Mouse (Mus musculus) layer of hippocampus, adult 18-20 months (tissue): ENCODE data around the gene Diaph3. TPM values are rescaled to one million over a fixed set of nuclear protein-coding genes. Genes with fewer than 3 reads are reported as not detected.
A peak's percentile ranks its signal among the peaks of the same experiment; 100 is the strongest.
"Not testable (repeated sequence)": the region's sequence is repeated elsewhere in the genome, so short reads cannot be mapped to it uniquely, and the experiment has no call there.

ENCODE experiments used
- DNase-seq, 2 experiments: peaks; one replicate each; pipeline ENCODE4 v3.0.0; 2022; ENCODE audit warnings: low spot score in 2 of 2
- total RNA-seq, 2 experiments: library from RNA; stranded (reverse); gene quantifications; 2 replicates each; pipeline ENCODE4 v1.2.3; 2021

The Diaph3 gene
- total RNA-seq, 2 experiments from 2014 or later: 4.8 to 5.1 TPM

GRCm38 (mm10) chr14:87084906-87085305 is 56.1 kb downstream of the Diaph3 start:
- DNase-seq: not testable (repeated sequence)

- no peak for DNase-seq
Observed at GRCm38 (mm10) chr14:87083911-87084310, 57.1 kb downstream of the Diaph3 start.

DNA sequence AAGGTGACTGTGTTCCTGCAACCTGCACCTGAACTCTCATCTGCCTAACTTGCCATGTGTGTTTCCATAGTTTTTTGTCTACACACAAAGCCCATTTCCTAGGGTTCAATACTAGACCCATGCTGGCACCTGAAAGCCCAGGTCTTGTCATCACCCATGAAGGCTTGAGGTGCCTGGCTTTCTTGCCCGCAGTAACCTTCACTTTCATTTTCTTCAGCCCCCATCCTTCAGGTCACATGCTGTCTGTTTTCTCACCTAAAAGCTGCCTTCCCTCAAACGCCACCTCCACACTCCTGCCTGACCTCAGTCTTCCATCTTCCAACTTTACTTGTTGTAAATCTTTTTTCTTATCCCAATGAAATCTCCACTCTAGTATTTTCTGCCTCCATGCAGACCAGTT is 61.3 kb downstream of the Diaph3 start:
- DNase-seq: no peak

GRCm38 (mm10) chr14:87075021-87075531 is 66.0 kb downstream of the Diaph3 start:
- DNase-seq: no peak

DNA sequence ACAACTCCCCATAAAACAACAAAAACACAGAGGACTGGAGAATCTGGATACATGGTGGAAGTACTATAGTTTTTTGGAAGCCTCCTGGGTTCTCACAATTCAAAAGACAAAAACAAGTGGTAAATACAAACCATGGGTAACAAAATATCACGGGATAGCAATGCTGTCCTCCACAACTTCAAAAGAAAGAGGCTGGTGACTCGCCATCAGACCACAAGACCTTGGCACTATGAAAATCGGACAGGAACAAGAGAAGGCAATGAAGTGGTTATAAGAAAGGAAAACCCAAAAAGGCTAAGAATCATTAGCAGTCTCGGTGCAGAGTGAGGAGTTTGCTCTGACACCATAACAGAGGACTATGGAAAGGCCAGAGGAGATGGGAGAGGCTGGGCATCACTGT is 76.8 kb downstream of the Diaph3 start:
- DNase-seq: no peak

DNA sequence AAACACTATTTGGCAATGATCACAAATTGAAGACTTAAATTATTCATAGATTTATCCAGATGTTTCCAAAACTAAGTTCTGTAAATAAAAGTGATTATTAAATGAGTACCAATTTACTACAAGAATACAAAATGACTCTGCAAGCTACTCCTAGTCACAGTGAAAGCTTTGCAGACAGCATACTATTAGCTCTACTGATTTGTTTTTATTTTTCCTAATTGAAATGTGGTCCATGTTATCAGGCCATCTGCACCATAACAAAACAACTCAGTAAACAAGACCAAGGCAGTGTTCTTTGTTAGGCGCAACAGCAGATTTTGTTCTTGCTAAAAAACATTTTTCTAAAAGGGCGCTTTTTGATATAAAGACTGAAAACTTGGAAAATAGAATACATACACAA is 84.9 kb downstream of the Diaph3 start:
- DNase-seq: no peak

- no peak for DNase-seq
Observed at GRCm38 (mm10) chr14:87051187-87051586, 89.8 kb downstream of the Diaph3 start.

DNA sequence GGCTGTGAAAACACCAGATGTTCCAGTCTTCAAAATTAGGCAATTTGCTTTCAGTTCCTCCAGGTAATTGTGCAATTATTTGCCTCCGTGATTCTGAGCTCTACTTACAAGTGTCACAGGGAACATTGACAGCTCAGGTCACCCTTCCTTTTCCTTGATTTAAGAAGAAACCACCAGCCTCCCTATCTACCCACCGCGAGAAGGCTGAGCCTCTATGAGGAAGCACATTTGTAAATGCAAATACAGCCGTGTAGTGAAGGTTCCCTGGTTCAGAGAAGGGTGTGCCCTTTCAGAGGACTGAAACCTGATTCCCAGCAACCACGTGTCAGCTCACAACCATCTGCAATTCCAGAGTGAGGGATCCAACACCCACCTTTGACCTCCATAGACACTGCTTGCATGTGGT is 96.6 kb downstream of the Diaph3 start:
- no peak for DNase-seq

- no peak for DNase-seq
Observed at GRCm38 (mm10) chr14:87020240-87020639, 120.8 kb downstream of the Diaph3 start.

- no peak for DNase-seq
Observed at GRCm38 (mm10) chr14:87019687-87020086, 121.3 kb downstream of the Diaph3 start.

DNA sequence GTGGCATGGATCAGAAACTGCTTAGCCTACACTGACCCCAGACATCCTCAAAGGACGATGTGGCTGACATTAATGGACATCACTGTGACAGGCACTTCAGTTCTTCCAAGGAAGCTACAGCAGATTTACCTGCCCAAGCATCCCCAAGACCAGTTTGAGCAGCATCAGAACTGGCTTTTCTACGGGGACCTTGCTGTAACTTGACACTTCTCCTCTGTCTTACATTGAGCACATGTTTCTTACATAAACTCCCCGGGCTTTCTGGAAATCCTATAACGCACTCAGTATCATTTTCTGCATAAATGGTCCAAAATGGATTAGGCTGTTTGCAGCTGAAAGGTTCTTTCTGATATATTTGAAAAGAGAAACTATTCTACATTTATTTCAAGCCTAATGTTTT is 143.7 kb downstream of the Diaph3 start:
- DNase-seq: no peak

DNA sequence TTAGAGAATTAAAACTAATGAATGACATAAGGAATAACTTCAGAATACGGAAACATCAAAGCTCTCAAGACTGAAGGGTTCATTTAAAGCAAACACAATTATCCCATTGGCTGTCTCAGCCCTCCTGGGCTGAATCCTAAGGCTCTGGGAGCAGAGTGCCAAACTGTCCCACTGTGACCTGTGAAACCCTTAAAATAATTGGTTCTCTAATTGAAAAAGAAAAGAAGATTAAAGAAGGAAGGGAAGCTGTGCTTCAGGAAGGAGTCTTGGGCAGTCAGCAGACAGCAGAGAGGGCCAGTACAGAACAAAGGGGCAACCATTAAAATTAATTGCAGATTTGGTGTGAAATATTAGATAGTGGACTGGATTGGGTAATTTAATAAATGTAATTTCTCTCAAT is 189.9 kb downstream of the Diaph3 start:
- no peak for DNase-seq

DNA sequence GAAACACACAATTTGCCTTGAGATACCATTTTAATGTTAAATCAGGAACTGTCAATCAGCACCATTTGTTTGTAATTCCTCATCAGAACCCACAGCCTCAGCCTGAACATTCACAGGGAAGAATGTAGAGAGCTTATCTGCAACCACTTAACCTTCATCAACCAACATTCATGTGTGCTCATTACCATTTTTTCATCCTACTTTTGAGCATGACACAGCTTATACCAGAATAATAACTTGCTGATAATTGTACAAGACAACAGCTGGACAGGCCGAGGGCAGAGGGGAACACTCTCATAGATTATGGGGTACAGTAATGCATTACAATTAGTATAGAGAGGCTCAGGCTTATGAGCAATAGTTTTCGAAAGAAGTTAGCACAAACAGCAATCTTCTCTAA is 203.1 kb downstream of the Diaph3 start:
- no peak for DNase-seq

DNA sequence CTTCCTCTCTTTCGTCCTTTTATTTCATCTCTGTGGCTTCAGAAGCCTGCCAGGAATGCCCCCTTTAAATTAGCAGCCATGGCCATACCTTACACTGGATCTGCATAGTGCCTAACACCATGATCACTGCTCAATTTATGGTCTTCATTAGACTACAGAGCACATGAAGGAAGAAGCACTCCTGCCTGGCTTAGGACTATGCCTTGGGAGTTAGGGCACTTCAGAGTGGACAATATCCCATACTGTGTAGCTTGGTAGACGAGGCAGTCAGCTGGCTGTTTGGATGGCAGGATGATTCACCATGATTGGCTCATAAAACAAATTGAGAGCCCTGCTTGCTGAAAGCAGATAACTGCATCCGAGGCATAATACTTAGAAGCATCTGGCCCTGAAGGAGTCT is 204.6 kb downstream of the Diaph3 start:
- peak in 1 of 2 experiments; percentile 15 for DNase-seq

DNA sequence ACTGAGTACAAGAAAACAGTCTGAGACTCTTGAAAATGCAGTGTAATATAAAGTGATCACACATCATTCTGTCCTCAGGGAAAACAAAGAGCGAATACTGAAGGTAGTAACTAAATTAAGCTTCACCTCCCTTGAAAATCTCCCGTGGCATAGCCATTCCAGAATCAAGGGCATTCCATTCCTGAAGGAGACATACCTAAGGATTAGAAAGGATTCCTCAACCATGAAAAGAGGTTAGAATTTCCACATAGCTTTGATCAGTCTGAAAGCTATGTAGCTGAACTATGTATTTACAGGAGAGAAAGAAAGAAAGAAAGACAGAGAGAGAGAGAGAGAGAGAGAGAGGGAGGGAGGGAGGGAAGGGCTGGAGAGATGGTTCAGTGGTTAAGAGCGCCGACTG is 210.3 kb downstream of the Diaph3 start:
- DNase-seq: no peak

DNA sequence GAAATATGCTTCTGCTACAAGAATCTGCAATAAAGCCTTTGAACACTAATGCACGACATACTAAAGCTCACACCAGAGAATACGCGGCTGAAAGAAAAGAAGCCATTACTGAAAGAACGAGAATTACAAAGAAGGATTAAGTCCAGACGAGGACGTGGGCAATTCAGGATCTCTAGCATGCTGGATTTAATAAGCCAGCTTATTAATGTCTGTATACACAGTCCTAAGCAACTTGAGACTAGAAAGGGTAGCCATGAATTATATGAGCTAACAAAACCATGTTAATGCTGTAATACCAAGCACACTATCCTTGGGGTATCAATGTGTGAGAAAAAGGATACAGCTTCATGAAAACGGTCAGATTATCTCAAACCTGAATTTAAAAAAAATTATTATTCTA is 214.2 kb downstream of the Diaph3 start:
- DNase-seq: no peak

DNA sequence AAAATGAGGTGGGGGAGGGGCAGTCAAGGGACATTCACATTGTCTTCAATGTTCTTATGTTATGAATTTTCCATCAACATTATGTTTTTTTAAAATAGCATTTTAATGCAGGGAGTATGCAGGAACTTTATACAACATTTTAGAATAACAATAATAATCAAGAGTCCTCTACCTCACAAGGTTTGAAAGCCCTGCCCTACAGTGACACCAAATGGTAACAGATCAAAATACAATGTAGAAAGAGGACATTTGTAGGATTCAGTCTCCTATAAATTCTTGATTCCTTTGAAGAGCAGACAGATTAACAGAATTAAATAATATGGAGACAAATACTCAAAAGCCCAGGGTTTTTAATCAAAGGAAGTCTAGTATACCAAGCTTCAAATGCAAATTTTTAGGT is 242.1 kb downstream of the Diaph3 start:
- peak in 1 of 2 experiments; percentile 50 for DNase-seq

DNA sequence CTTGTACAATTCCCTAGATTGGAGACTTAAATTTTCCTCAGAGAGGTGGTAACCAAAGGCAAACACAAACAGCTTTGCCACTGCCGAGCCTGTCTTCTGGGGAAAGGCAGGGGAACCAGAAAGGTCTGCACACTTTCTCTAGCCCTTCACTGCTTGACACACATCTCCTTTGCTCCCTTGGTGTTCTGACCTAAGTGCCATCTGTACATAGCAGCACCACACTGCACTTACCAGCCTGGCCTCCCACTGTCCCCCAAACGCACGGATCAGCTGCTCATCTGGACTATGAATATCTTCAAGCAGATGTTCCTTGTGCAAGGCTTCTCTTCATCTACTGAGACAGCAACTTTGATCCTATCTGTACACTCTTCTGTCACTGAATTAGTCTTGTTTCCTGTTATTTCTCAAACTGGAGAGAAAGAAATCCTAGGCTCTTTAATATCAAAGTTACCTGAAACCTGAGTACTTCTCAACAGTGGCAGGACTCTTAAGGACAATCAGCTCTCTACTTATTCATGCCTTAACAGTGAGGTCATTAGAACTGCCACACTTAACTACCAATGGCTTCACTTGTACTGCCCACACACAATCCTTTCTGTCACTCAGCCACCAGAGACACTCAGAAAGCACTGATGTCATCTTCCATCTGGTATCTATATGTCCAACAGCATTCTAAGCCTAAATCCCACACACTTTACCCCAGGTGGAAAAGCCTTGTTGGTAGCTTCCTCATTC is 251.8 kb downstream of the Diaph3 start:
- peak in 1 of 2 experiments; percentile 12 for DNase-seq

DNA sequence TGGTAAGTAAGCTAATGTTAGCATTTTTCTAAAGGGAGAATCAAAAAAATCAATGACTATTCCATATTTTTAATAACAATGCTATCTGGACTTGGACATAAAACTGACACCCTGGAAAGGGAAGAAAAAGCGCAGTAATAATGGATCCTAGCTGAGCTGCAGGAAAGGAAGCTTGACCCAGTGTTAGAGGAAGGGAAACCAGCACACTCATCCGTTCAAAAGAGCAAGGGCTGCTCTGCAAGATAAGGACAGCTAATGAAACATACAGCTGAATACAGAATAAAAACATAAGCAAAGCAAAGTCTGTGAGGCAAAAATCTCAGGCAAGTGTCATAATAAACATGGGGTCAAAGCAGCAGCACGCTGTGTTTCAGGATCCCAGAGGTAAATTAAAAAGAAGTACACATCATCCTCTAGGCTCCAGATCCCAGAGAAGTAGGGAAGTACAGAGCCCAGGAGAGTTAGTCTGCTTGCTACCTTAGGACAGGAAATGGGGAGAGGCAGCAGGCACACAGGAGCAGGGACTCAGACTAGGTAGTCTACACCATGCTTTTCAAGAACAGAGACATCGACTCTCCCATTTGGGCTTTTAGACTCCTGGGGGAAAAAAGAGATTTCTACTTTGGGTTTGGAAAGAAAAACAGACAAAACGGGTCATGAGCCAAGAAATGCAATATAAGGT is 255.5 kb downstream of the Diaph3 start:
- no peak for DNase-seq

GRCm38 (mm10) chr14:86869536-86869935 is 271.5 kb downstream of the Diaph3 start:
- DNase-seq: peak; percentile 11 to 70

DNA sequence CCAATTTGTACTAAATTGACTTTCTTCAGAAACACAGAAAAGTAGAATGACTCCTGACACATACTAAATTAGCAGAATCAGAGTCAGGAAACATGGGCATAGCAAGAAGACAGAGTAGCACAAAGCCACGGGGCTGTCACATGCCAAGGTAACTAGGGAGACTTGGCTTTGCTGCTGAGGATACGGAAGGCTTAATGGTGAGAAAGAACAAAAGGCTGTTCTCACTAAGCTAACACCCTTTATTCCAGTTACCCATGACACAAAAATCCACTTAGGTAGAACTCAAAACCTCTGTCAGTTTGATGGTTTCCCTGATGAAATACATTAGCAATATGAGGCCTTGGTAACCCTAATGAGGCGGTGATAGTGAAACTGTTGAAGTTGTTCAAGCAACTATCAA is 273.9 kb downstream of the Diaph3 start:
- DNase-seq: peak in 1 of 2 experiments; percentile 27

DNA sequence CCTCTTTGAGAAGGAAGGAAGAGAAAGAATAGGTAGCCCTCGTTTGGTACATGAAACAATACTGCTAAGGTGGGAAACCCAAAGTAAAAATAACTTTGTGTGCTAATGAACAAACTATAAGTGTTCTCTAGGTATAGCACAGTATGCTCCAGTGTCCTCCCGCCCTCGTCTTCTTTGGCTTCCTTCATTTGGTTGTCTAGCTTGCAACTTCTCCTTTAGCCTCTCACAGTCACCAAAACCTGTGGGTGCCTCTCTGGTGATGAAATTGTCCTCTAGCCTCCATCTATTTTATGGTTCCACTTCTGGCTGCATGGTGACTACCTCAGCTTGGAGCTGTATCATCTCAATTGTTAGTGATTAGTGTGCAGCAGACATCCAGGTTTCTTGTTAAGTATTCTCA is 277.0 kb downstream of the Diaph3 start:
- no peak for DNase-seq
